Mouse (Mus musculus) neural tube, embryonic 14.5 days (tissue): ENCODE results near the gene Commd7. TPM values are rescaled to one million over a fixed set of nuclear protein-coding genes. Genes with fewer than 3 reads are reported as not detected.
A peak's percentile ranks its signal among the peaks of the same experiment; 100 is the strongest.

Source experiments
- ATAC-seq: fragments of 200-750 bp; cut with Nextera tagmentation; 2 replicates; pipeline ENCODE4 v1.8.0; 2017; ENCODE audit warnings: low read depth, mild to moderate bottlenecking, moderate TSS enrichment, moderate library complexity
- H3K27ac ChIP-seq: fragments of 300-500 bp; sonication (generic); 2 replicates; pipeline ENCODE4 v1.5.1; 2014; ENCODE audit warnings: low read depth, mild to moderate bottlenecking, control low read depth, low read length, moderate library complexity, mixed read lengths
- H3K27me3 ChIP-seq: fragments of 300-500 bp; sonication (generic); 2 replicates; pipeline ENCODE4 v1.6.1; 2014; ENCODE audit warnings: low read length; ENCODE audit not compliant: control insufficient read depth, insufficient read depth
- H3K36me3 ChIP-seq: fragments of 300-500 bp; sonication (generic); 2 replicates; pipeline ENCODE4 v1.6.1; 2014; ENCODE audit warnings: low read length, mixed read lengths; ENCODE audit not compliant: control insufficient read depth, insufficient read depth
- H3K4me1 ChIP-seq: fragments of 300-500 bp; sonication (generic); 2 replicates; pipeline ENCODE4 v1.6.1; 2014; ENCODE audit warnings: low read length; ENCODE audit not compliant: control insufficient read depth, insufficient read depth
- H3K4me2 ChIP-seq: fragments of 300-500 bp; sonication (generic); 2 replicates; pipeline ENCODE4 v1.6.1; 2014; ENCODE audit warnings: mild to moderate bottlenecking, low read depth, low read length, control low read depth
- H3K4me3 ChIP-seq: fragments of 300-500 bp; sonication (generic); 2 replicates; pipeline ENCODE4 v1.5.1; 2014; ENCODE audit warnings: low read depth, low read length, control low read depth, mixed read lengths
- H3K9ac ChIP-seq: fragments of 300-500 bp; sonication (generic); replicated peaks from 2 replicates; pipeline ENCODE4 v1.6.1; 2014; ENCODE audit warnings: low read depth, mild to moderate bottlenecking, control low read depth, low read length, mixed read lengths
- H3K9me3 ChIP-seq: fragments of 300-500 bp; sonication (generic); 2 replicates; pipeline ENCODE4 v1.6.1; 2016; ENCODE audit warnings: low read length; ENCODE audit not compliant: control insufficient read depth
- WGBS: fragments of 180-500 bp; shearing (Covaris S2); extraction: QIAGEN DNeasy Blood & Tissue Kit; methylation state at CpG from one replicate; pipeline ENCODE4 v1.1.7; 2014; 5-methylcytosine and 5-hydroxymethylcytosine counted together
- polyA plus RNA-seq: library from polyadenylated mRNA; unstranded; fragments of >200 nt; fragmentation: Nextera tagmentation; extraction: Ambion mirVana; gene quantifications from 2 replicates; pipeline ENCODE4 v1.2.1, GENCODE M21; 2014

Gene Commd7
- polyA plus RNA-seq, 1 experiment from 2014 or later, result 77.3 TPM

- no peak overlapping the region for H3K9ac ChIP-seq
- no peak overlapping the region for H3K4me2 ChIP-seq
- H3K36me3 ChIP-seq, result no peaks in the 10 kb centered on the region
- H3K9me3 ChIP-seq, result no peaks in the 10 kb centered on the region
- no peak for ATAC-seq
- H3K4me1 ChIP-seq, result no peaks in the 10 kb centered on the region
- no peak overlapping the region for H3K27ac ChIP-seq
- H3K27me3 ChIP-seq, result no peaks in the 10 kb centered on the region
- H3K4me3 ChIP-seq, result no peak overlapping the region
- 24% methylated on average over 15 of the region's 15 CpGs for WGBS
Measured at GRCm38 (mm10) chr2:153638977-153639680, 6.5 kb upstream of the Commd7 start.

GRCm38 (mm10) chr2:153633259-153633658 is 678 bp upstream of the Commd7 start:
- Histone ChIP-seq H3K27me3 (peaks cover 3% of the 10 kb centered on the region; the same call in 1 of the 2 replicates), H3K36me3 (0 out of 2 replicates have a peak, but pooled peaks cover under 1% of the 10 kb centered on the region), H3K9me3 (no peaks in the 10 kb centered on the region), H3K9ac (no peak overlapping the region), H3K4me1 (peaks cover 9% of the 10 kb centered on the region; the same call in 1 of the 2 replicates), H3K4me3 (no peak overlapping the region), H3K27ac (peak overlapping the region; percentile 88), H3K4me2 (peak overlapping the region; percentile 78; the same call in 1 of the 2 replicates)
- no peak for ATAC-seq
- WGBS, result 94% methylated on average over 5 of the region's 5 CpGs

GRCm38 (mm10) chr2:153632871-153633226 is 268 bp upstream of the Commd7 start:
- peak; percentile 16; the same call in 1 of the 2 replicates for ATAC-seq

GRCm38 (mm10) chr2:153630950-153631349 is 1.6 kb downstream of the Commd7 start:
- no peak for ATAC-seq
- Histone ChIP-seq H3K27me3 (peaks cover 3% of the 10 kb centered on the region; the same call in 1 of the 2 replicates), H3K4me1 (peaks cover 9% of the 10 kb centered on the region; the same call in 1 of the 2 replicates), H3K36me3 (peaks cover 16% of the 10 kb centered on the region), H3K27ac (no peak overlapping the region), H3K4me3 (no peak overlapping the region), H3K9ac (no peak overlapping the region), H3K9me3 (no peaks in the 10 kb centered on the region), H3K4me2 (no peak overlapping the region)
- 85% methylated on average over 3 of the region's 3 CpGs for WGBS

More at GRCm38 (mm10) chr2:153632871-153633226, 268 bp upstream of the Commd7 start:
- WGBS, result 34% methylated on average over 2 of the region's 2 CpGs
- H3K9ac ChIP-seq, result peak overlapping the region; percentile 92
- 0 out of 2 replicates have a peak, but pooled peaks cover 4% of the 10 kb centered on the region for H3K36me3 ChIP-seq
- peaks cover 3% of the 10 kb centered on the region; the same call in 1 of the 2 replicates for H3K27me3 ChIP-seq
- H3K4me3 ChIP-seq, result peak overlapping the region; percentile 91
- H3K9me3 ChIP-seq, result no peaks in the 10 kb centered on the region
- peak overlapping the region; percentile 88 for H3K27ac ChIP-seq
- H3K4me1 ChIP-seq, result peaks cover 9% of the 10 kb centered on the region; the same call in 1 of the 2 replicates
- H3K4me2 ChIP-seq, result peak overlapping the region; percentile 78

- no peaks in the 10 kb centered on the region for H3K9me3 ChIP-seq
- no peaks in the 10 kb centered on the region for H3K27me3 ChIP-seq
- no peak overlapping the region for H3K27ac ChIP-seq
- no peak overlapping the region for H3K4me2 ChIP-seq
- no peak overlapping the region for H3K4me3 ChIP-seq
- peaks cover 56% of the 10 kb centered on the region for H3K36me3 ChIP-seq
- no peak overlapping the region for H3K9ac ChIP-seq
- no peak for ATAC-seq
- WGBS, result 61% methylated on average over 10 of the region's 10 CpGs
- no peaks in the 10 kb centered on the region for H3K4me1 ChIP-seq
Measured at GRCm38 (mm10) chr2:153622449-153622848, 10.1 kb downstream of the Commd7 start.

- no peak overlapping the region for H3K4me2 ChIP-seq
- ATAC-seq, result no peak
- no peaks in the 10 kb centered on the region for H3K9me3 ChIP-seq
- H3K9ac ChIP-seq, result no peak overlapping the region
- peaks cover 41% of the 10 kb centered on the region for H3K36me3 ChIP-seq
- no peaks in the 10 kb centered on the region for H3K27me3 ChIP-seq
- no peaks in the 10 kb centered on the region for H3K4me1 ChIP-seq
- H3K27ac ChIP-seq, result no peak overlapping the region
- WGBS, result 85% methylated on average over 10 of the region's 10 CpGs
- no peak overlapping the region for H3K4me3 ChIP-seq
Measured at GRCm38 (mm10) chr2:153618889-153619288, 13.7 kb downstream of the Commd7 start.

GRCm38 (mm10) chr2:153618439-153618838 is 14.1 kb downstream of the Commd7 start:
- peaks cover 38% of the 10 kb centered on the region for H3K36me3 ChIP-seq
- no peaks in the 10 kb centered on the region for H3K9me3 ChIP-seq
- H3K4me3 ChIP-seq, result no peak overlapping the region
- H3K27me3 ChIP-seq, result no peaks in the 10 kb centered on the region
- no peak overlapping the region for H3K9ac ChIP-seq
- ATAC-seq, result no peak
- no peak overlapping the region for H3K27ac ChIP-seq
- H3K4me1 ChIP-seq, result no peaks in the 10 kb centered on the region
- WGBS, result 93% methylated on average over 6 of the region's 6 CpGs
- H3K4me2 ChIP-seq, result no peak overlapping the region

GRCm38 (mm10) chr2:153616893-153617292 is 15.7 kb downstream of the Commd7 start:
- no peak overlapping the region for H3K9ac ChIP-seq
- WGBS, result 94% methylated on average over 3 of the region's 3 CpGs
- no peak overlapping the region for H3K4me3 ChIP-seq
- no peaks in the 10 kb centered on the region for H3K27me3 ChIP-seq
- H3K27ac ChIP-seq, result no peak overlapping the region
- no peak overlapping the region for H3K4me2 ChIP-seq
- peaks cover 26% of the 10 kb centered on the region for H3K36me3 ChIP-seq
- H3K9me3 ChIP-seq, result no peaks in the 10 kb centered on the region
- H3K4me1 ChIP-seq, result no peaks in the 10 kb centered on the region; the same call in 1 of the 2 replicates
- ATAC-seq, result no peak

- peaks cover 10% of the 10 kb centered on the region; the same call in 1 of the 2 replicates for H3K4me1 ChIP-seq
- no peaks in the 10 kb centered on the region for H3K36me3 ChIP-seq
- H3K9me3 ChIP-seq, result no peaks in the 10 kb centered on the region
- H3K9ac ChIP-seq, result no peak overlapping the region
- H3K4me3 ChIP-seq, result no peak overlapping the region
- H3K27me3 ChIP-seq, result no peaks in the 10 kb centered on the region
- H3K27ac ChIP-seq, result no peak overlapping the region
- WGBS, result 39% methylated on average over 3 of the region's 3 CpGs
- no peak overlapping the region for H3K4me2 ChIP-seq
- ATAC-seq, result no peak
Measured at GRCm38 (mm10) chr2:153612594-153613281, 19.8 kb downstream of the Commd7 start.
